Mouse (Mus musculus) hematopoietic stem cell, adult 5-6 weeks (primary cell): ENCODE data around the gene Taf8. TPM values are rescaled to one million over a fixed set of nuclear protein-coding genes. Genes with fewer than 3 reads are reported as not detected.

ENCODE experiments used
- ATAC-seq, 2 experiments: fragments of 125-278 bp in 1 of 2; replicated peaks in 1 of 2; 2 replicates each; pipeline ENCODE4 v1.8.0; 2016 to 2017; ENCODE audit warnings: inconsistent platforms in 2 of 2, mild to moderate bottlenecking in 2 of 2, moderate number of reproducible peaks in 2 of 2, low read depth in 1 of 2, moderate TSS enrichment in 1 of 2; ENCODE audit not compliant: low FRiP score in 2 of 2, poor library complexity in 2 of 2, severe bottlenecking in 2 of 2, insufficient read depth in 1 of 2, low TSS enrichment in 1 of 2
- total RNA-seq: library from RNA; stranded (forward); fragments of 172-1452, 232-1000 nt; gene quantifications from 2 replicates; pipeline ENCODE4 v1.2.3, GENCODE M21; 2017

Taf8 gene
- total RNA-seq: 55.6 and 73.2 TPM in 2 replicates

DNA sequence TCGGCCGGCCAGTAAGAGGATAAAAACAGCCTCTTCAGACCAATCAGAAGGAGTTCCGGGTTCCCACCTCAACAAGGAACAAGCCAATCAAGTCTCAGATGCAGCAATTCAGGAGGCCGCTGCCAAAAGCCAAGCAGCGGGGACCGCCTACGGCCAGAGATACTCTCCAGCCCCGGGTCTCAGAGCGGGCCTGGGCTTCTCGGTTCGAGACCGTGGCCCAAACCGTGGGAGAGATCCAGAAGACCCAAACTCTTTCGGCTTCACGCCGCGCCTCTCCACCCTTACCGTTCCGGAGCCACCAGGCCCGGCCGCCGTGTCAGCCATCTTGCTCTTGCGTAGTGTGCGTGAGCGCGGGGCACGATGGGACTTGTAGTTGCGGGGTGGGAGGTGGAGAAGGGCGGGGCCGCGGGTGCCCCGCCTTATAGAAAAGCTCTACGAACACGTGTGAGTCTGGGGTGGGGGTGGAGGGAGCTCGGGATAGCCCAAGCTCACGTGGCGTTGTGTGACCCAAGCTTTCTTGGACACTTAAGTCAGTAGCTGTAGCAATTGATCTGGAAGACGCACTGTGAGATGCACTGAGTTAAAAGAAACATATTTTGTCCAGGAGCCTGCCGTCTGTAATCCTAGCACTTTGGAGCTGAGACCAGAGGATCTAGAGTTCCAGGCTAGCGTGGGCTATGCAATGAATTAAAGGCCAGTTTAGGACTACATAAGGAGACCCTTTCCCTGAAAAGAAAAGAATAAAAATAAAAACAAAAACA lies at the start of gene Taf8:
TSS of gene Taf8 (minus strand) at position 347 of the 761 bp plus-strand sequence.
- peak; percentile 85 to 92 for ATAC-seq

DNA sequence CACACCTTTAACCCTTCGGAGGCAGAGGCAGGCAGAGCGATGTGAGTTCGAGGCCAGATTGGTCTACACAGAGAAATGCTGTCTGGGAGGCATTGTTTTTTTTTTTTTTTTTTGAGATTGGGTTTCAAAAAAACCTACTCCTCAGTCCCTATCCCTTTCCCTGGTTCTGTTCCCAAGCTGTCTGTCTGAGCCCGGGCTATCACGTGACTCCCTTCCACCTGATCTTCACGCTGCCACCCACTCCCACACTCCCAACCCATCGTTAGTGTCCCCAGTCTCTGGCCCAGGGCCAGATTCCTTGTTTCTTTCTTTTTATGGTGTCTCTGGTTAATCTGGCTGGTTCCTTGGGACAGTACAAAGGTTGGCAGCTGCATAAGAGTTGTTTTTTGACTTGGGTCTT lies 49.0 kb upstream of the Taf8 start:
- no peak for ATAC-seq

DNA sequence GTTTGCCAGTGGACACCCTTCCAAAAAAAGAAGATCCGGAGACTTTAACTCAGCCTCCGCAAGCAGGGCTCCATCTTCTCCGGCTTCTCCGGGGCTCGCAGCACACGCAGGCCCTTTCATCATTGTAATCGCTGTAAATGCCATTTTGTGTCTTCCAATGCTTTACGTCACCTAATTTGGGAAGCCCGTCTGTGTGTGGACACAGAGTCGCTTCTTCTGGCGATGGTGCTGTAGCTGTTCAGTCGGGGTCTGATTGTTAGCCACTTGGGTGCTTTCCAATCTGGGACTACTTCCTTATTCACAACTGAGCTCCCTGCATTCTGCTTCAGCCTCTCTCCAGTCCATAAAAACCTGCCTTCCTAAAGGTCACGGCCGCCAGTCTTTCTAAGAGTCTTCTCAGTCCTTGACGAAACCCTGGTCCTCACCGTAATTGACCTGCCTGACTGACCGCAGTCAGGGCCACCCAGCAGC lies 43.8 kb upstream of the Taf8 start:
- ATAC-seq: no peak

DNA sequence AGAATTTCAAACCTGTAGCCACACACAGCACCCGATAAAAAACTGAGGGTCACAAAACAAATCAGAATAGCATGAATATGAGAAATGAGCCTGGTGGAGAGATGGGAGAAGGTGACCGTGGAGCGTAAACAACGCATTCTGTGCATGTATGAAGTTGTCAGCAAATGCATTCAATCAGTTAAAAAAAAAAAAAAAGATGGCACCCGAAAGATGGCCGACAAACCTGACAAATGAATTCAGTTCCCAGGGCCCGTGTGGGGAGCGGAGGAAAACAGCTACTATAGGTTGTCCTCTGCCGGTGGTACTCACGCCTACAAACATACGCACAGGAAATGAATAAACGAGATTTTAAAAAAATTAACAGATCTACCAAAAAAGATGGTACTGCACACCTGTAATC lies 43.1 kb upstream of the Taf8 start:
- ATAC-seq: no peak

DNA sequence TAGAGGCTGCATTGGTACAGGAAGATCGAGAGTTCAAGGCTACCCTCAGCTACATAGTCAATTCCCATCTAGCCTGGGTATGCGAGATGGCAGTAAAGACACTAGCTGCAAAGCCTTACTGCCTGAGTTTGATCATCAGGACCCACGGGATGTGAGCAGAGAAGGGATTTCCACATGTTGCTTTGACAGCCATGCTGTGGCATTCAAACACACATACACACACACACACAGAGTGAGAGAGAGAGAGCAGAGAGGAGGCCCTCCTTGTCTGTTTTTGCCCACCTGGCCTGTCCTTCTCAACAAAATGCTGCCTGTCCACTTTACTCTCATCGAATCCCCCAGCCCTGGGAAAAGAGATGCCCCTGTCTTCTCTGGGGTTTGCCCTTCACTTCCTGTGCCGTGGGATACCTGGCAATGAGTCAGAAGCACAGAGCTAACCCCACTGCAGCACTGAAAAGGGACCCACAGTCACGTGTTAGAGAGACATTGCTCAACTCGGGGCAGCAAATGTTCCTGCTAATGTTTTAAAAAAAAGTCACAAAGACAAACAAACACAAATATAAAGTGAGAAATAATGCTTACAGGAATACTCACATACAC lies 41.1 kb upstream of the Taf8 start:
- 0 out of 4 replicates have a peak, but pooled peaks of 1 of the 2 experiments have one; percentile 22 for ATAC-seq

DNA sequence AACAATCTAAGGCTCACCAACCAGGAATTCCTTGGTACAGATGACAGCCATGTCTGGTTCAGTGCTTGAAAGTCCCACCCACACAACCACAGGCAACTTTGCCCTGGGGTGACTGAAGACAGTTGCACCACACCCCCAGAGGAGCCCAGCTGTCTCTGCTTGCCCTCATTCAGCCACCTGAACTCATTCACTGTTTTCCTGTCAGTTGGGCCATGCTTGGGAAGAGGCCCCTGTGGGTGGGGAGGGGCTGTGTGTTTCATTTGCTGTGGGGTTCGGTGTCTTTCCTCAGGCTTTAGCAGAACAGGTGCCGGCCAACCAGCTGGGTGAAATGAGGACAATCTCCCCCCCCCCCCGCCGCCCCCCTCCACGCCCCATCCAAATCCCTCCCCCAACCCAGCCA lies 40.0 kb upstream of the Taf8 start:
- ATAC-seq: peak; percentile 84 to 86

DNA sequence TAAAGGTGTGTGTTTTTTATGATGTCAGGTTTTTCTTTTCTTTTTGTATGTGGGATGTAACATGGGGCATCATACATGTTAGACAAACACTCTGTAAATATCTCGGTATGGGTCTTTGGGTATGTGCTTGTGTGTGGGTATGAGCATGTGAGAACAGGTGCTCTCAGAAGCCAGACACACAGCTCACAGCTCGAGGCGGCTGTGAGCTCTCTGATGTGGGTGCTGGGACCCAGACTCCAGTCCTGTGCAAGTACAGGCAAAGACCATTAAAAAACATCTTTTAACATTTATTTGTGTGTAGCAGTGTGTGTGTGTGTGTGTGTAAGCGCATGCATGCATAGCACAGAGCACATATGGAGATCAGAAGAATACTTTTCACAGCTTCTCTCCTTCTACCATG lies 37.0 kb upstream of the Taf8 start:
- ATAC-seq: no peak

DNA sequence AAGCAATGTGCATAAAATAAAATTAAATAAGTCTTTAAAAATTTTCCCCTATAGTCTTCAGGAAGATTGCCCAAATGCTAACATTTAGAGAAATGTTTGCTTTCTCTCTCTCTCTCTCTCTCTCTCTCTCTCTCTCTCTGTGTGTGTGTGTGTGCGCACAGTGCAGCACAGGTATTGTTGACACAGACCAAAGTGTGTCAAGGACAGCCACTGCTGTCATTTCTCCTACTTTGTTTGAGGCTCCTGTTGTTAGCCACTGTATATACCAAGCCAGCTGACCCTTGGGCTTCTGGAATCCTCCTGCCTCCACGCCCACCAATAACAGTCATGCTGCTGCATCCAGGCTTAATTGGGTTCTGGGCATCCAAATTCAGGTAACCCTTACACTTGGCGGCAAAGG lies 36.0 kb upstream of the Taf8 start:
- no peak for ATAC-seq

DNA sequence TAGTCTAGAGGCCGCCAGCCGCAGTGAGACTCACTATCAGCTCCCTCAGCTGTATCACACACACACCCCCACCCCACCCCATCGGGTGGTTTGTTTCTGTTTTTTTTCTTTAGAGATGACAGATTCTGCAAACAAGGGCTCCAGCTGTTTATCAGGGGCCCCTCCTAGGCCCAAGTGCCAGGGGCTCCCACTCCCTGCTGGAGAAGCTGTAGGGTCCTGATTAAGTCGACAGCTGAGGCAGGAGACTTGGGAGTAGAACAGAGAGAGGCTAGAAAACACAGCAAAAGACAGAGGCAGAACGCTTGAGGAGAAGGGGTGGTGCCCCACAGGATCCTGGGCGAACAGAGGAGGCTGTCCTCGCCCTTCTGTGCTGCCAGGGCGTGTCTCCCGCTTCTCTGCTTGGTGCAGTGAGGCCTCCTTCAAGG lies 33.7 kb upstream of the Taf8 start:
- peak; percentile 13 to 40; a peak in 2 of 4 replicates for ATAC-seq

DNA sequence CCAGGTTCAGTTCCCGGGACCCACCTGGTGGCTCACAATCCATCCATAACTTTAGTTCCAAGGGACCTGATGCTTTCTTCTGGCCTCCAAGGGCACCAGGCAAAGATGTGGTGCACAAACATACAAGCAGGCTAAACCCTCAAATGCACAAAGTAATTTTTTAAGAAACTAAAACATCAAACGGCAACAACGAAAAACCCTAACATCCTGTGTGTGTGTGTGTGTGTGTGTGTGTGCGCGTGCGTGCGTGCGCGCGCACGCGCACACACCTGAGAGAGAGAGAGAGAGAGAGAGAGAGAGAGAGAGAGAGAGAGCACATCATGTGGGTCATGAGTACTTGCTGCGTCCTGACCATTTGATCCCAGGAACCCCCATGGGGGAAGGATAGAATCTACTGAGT lies 31.6 kb upstream of the Taf8 start:
- ATAC-seq: no peak

DNA sequence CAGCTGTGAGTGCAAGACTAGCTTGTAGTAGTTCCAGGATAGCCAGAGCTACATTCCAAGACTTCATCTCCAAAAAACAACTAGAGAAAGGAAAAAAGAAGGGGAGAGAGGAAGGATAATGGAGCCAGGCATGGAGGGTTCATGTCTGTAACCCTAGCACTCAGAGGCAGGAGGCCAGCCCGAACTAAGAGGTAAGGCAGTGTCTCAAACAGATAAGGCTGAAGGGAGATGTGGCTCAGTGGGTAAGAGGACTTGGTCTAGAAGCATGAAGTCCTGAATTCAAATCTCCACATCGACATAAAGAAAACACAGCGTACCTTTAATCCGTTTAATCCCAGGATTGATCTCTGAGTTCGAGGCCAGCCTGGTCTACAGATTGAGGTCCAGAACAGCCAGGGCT lies 30.3 kb upstream of the Taf8 start:
- no peak for ATAC-seq

DNA sequence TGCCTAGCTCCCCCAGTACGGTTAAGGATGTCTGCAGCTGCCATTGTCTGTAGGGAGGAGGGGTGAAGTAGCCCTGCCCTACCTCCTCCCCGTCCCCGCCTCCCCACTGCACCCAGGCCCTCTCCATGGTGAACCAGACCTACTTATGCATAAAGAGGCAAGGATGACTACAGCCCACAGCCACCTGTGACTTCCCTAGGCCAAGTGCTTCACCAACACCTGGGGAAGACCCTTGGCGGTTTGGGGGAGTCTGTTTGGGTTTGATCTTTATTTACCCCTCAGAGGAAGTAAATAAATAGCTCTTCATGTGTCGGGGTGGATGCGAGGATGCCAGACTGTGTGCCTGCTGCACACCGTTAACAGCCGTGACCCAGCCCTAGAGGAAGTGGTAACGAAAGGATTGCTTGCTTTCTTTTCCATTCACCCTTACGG lies 29.3 kb upstream of the Taf8 start:
- ATAC-seq: peak; percentile 42 to 58; a peak in 3 of 4 replicates

DNA sequence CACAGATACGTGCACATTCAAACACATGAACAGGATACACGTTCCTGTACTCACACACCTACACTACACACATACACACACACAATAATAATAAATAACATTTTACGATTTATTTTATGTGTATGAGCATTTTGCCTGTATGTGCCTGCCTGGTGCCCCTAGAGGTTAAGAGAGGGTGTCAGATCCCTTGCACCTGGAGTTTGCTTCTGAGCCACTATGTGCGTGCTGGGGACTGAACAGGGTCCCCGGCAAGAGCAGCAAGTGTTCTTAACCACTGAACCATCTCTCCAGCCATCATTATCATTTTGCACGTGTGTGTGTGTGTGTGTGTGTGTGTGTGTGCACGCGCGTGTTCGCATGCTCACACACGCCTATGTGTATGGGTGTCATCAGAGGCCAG lies 27.5 kb upstream of the Taf8 start:
- no peak for ATAC-seq

DNA sequence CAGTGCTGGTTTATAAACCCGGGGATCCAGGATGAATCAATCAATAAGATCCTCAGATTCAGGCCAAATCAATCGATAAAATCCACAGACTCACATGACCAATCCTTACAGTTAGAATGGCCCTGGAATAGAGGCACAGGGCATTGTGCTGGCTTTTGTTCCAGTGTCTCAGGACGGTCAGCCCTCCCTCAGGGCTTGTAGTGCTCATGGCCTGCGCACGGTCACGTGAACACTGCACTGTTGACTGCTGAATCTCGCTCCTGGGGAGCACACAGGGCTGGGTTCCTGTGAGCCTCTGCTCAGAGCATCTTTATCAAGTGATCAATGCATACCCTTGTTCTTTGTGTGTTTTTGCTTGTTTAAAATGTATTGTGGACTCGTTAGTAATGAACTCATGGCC lies 26.8 kb upstream of the Taf8 start:
- no peak for ATAC-seq

DNA sequence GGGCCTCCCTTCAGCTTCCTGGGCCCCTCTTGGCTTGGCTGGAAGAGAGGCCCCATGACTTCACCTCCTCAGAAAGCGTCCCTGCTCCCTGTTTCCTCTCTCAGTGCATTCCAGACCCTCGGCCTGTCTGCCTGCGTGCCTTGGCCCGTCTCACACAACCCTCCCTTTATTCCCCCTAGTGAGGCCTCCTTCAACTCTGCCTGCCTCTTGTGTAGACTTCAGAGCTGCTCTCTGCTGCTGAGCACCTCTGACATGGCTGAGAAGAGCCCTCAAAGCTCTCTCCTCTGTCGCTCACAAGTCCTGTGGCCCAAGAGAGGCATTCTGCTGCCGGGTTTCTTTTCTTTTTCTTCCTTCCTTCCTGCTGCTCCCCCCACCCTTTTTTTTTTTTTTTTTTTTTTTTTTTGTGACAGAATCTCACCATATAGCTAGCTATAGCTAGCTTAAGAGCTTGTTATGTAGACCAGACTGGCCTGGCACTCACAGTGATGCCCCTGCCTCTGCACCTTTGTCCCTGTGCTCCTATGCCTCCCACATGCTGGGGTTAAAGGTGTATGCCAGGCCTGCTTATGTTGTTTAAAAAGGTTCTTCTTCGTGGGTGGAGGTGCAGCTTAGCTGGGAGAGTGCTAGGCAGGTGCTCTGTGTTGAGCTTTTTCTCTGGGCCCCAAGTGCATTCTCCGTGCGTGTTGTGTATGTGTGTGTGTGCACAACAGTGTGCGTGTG lies 25.6 kb upstream of the Taf8 start:
- ATAC-seq: no peak

DNA sequence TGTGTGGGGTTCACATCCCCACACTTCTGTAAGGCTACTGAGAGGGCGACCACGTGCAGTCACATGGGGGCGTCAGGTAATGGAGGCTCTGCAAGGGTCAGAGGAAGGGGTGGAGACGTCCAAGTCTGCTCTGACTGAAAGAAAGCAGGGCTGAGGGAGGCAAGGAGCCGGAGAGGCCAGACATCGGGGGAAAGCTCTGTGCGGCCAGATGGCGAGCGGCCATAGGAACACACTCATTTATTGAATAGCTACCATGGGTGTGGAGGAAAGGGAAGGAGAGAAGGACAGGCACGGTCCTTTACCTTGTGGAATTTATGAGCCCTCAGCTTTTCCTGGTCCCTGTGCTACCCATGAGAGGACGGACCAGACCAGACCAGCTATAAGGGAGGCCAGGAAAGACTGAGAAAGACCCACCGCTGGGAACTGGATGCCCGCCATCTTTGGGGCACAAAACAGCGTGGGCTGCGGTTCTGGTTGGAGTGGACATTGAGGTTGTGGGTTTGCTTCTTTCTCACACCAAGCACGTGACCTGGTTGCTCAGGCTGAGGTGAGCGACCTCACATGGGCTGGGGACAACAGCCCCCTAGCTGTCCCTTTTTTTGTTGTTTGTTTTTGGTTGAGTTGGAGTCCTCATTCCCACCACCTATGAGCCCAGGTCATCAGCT lies 24.9 kb upstream of the Taf8 start:
- no peak for ATAC-seq

DNA sequence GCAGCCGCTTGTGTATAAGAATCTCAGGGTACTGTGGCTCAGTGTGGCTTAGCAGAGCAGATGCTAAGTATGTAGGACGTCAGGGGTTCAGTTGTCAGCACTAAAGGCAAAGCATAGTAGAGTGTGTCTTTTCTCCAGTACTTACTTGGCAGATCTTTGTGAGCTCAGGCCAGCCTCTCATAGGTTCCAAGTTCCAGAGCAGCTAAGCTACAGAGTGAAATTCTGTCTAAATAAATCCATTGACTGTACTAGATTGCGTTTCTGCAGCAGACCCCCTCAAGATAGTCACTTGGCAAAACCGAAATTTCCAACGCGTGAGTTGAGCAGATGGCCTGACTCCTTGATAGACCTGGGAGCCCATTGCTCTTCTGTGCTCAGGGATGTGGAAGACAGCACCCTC lies 22.9 kb upstream of the Taf8 start:
- ATAC-seq: no peak

DNA sequence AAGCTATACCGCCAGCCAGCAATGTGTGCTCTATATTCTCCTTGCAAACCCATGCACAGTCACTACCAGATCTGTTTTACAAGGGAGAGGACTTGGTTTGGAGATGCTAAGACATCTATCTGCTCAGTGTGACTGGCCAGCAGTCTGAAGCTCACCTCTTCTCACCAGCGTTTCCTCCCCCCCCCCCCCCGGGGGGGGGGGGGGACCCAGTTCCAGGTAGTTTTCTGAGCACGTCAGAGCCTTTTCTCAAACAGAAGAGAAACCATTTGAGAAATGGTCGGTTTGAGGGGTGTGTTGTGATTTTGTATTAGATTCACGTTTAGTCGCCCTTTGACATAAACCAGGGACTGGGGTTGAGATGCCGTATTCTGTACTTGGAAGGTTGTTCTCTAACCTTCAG lies 22.0 kb upstream of the Taf8 start:
- no peak for ATAC-seq
